Mouse (Mus musculus) heart, embryonic 14.5 days (tissue): ENCODE results near the gene Tbxa2r. TPM values are rescaled to one million over a fixed set of nuclear protein-coding genes. Genes with fewer than 3 reads are reported as not detected.

ENCODE experiments used
- ATAC-seq: fragments of 200-750 bp; cut with Nextera tagmentation; 2 replicates; pipeline ENCODE4 v1.8.0; 2017; ENCODE audit warnings: low read depth, moderate TSS enrichment; ENCODE audit not compliant: insufficient number of reproducible peaks, insufficient read depth, low FRiP score
- H3K27ac ChIP-seq, 2 experiments: fragments of 200-500 bp in 1 of 2; fragments of 300-500 bp in 1 of 2; sonication (generic) in 1 of 2; replicated peaks in 1 of 2; 2 replicates each; pipeline ENCODE4 v1.5.1; 2012 to 2014; ENCODE audit warnings: low read depth in 2 of 2, low read length in 2 of 2, control low read depth in 1 of 2, mild to moderate bottlenecking in 1 of 2, mixed read lengths in 1 of 2; ENCODE audit not compliant: control insufficient read depth in 1 of 2, insufficient read depth in 1 of 2
- H3K27me3 ChIP-seq: fragments of 300-500 bp; sonication (generic); 2 replicates; pipeline ENCODE4 v1.6.1; 2014; ENCODE audit warnings: mild to moderate bottlenecking, low read length, control low read depth; ENCODE audit not compliant: control insufficient read depth, insufficient read depth
- H3K36me3 ChIP-seq: fragments of 300-500 bp; sonication (generic); 2 replicates; pipeline ENCODE4 v1.6.1; 2014; ENCODE audit warnings: mild to moderate bottlenecking, control low read depth, low read length, mixed read lengths; ENCODE audit not compliant: control insufficient read depth, insufficient read depth
- H3K4me1 ChIP-seq, 2 experiments: fragments of 200-500 bp in 1 of 2; fragments of 300-500 bp in 1 of 2; sonication (generic) in 1 of 2; 2 replicates each; pipeline ENCODE4 v1.6.1; 2012 to 2014; ENCODE audit warnings: low read length in 2 of 2, control low read depth in 1 of 2, mixed read lengths in 1 of 2; ENCODE audit not compliant: control insufficient read depth in 2 of 2, insufficient read depth in 2 of 2
- H3K4me2 ChIP-seq: fragments of 300-500 bp; sonication (generic); 2 replicates; pipeline ENCODE4 v1.6.1; 2014; ENCODE audit warnings: mild to moderate bottlenecking, low read length
- H3K4me3 ChIP-seq, 2 experiments: fragments of 200-500 bp in 1 of 2; fragments of 300-500 bp in 1 of 2; sonication (generic) in 1 of 2; 2 replicates each; pipeline ENCODE4 v1.5.1; 2012 to 2014; ENCODE audit warnings: low read length in 2 of 2, mild to moderate bottlenecking in 2 of 2, control low read depth in 1 of 2, low read depth in 1 of 2, moderate library complexity in 1 of 2; ENCODE audit not compliant: control insufficient read depth in 1 of 2, insufficient read depth in 1 of 2
- H3K9ac ChIP-seq: fragments of 300-500 bp; sonication (generic); 2 replicates; pipeline ENCODE4 v1.6.1; 2014; ENCODE audit warnings: mild to moderate bottlenecking, low read length
- H3K9me3 ChIP-seq: fragments of 300-500 bp; sonication (generic); 2 replicates; pipeline ENCODE4 v1.6.1; 2016; ENCODE audit warnings: low read length, control low read depth; ENCODE audit not compliant: control insufficient read depth
- WGBS: fragments of 180-500 bp; shearing (Covaris S2); extraction: QIAGEN DNeasy Blood & Tissue Kit; methylation state at CpG from one replicate; pipeline ENCODE4 v1.1.7; 2014; 5-methylcytosine and 5-hydroxymethylcytosine counted together
- polyA plus RNA-seq: library from polyadenylated mRNA; unstranded; fragments of >200 nt; fragmentation: Nextera tagmentation; extraction: Ambion mirVana; gene quantifications from 2 replicates; pipeline ENCODE4 v1.2.1, GENCODE M21; 2014

The Tbxa2r gene
- polyA plus RNA-seq, 1 experiment from 2014 or later: 11.3 TPM

GRCm38 (mm10) chr10:81306173-81306668 is 22.3 kb upstream of the Tbxa2r start:
- H3K9ac ChIP-seq: no peak overlapping the region
- H3K36me3 ChIP-seq: peaks cover 58% of the 10 kb centered on the region
- no peaks in the 10 kb centered on the region for H3K9me3 ChIP-seq
- H3K4me3 ChIP-seq: no peak overlapping the region
- H3K27me3 ChIP-seq: no peaks in the 10 kb centered on the region
- H3K4me1 ChIP-seq: peaks cover 18 to 36% of the 10 kb centered on the region in 2 experiments
- 93% methylated on average over 12 of the region's 12 CpGs for WGBS
- no peak overlapping the region for H3K4me2 ChIP-seq
- H3K27ac ChIP-seq: no peak overlapping the region
- no peak for ATAC-seq

- H3K4me3 ChIP-seq: no peak overlapping the region
- no peak overlapping the region for H3K4me2 ChIP-seq
- no peaks in the 10 kb centered on the region for H3K9me3 ChIP-seq
- no peaks in the 10 kb centered on the region for H3K27me3 ChIP-seq
- no peak overlapping the region for H3K9ac ChIP-seq
- H3K36me3 ChIP-seq: peaks cover 66% of the 10 kb centered on the region
- 91% methylated on average over 21 of the region's 21 CpGs for WGBS
- no peak overlapping the region for H3K27ac ChIP-seq
- H3K4me1 ChIP-seq: peaks cover 14 to 30% of the 10 kb centered on the region in 2 experiments
- no peak for ATAC-seq
Observed at GRCm38 (mm10) chr10:81306837-81307682, 21.5 kb upstream of the Tbxa2r start.

- WGBS: 89% methylated on average over 5 of the region's 5 CpGs
- peaks cover 0 to 5% of the 10 kb centered on the region in 2 experiments; a peak in 1 of 4 replicates for H3K4me1 ChIP-seq
- no peak for ATAC-seq
- peaks cover 91% of the 10 kb centered on the region for H3K36me3 ChIP-seq
- no peaks in the 10 kb centered on the region for H3K9me3 ChIP-seq
- no peaks in the 10 kb centered on the region for H3K27me3 ChIP-seq
- H3K27ac ChIP-seq: no peak overlapping the region
- no peak overlapping the region for H3K9ac ChIP-seq
- H3K4me2 ChIP-seq: no peak overlapping the region
- H3K4me3 ChIP-seq: no peak overlapping the region
Observed at GRCm38 (mm10) chr10:81309571-81309970, 19.0 kb upstream of the Tbxa2r start.

GRCm38 (mm10) chr10:81313581-81313980 is 14.9 kb upstream of the Tbxa2r start:
- peaks cover 11 to 13% of the 10 kb centered on the region in 2 experiments; a peak in 3 of 4 replicates for H3K4me1 ChIP-seq
- ATAC-seq: no peak
- no peak overlapping the region for H3K9ac ChIP-seq
- H3K27ac ChIP-seq: no peak overlapping the region
- no peak overlapping the region for H3K4me2 ChIP-seq
- WGBS: 93% methylated on average over 13 of the region's 13 CpGs
- H3K36me3 ChIP-seq: peaks cover 86% of the 10 kb centered on the region
- no peaks in the 10 kb centered on the region for H3K9me3 ChIP-seq
- no peaks in the 10 kb centered on the region for H3K27me3 ChIP-seq
- H3K4me3 ChIP-seq: no peak overlapping the region

GRCm38 (mm10) chr10:81314201-81314600 is 14.3 kb upstream of the Tbxa2r start:
- no peak for ATAC-seq
- Histone ChIP-seq H3K9ac (no peak overlapping the region), H3K27ac (no peak overlapping the region), H3K9me3 (no peaks in the 10 kb centered on the region), H3K4me2 (no peak overlapping the region), H3K4me3 (no peak overlapping the region), H3K36me3 (peaks cover 81% of the 10 kb centered on the region), H3K4me1 (peaks cover 17 to 19% of the 10 kb centered on the region in 2 experiments), H3K27me3 (no peaks in the 10 kb centered on the region)
- WGBS: 79% methylated on average over 7 of the region's 7 CpGs

GRCm38 (mm10) chr10:81315587-81315986 is 12.9 kb upstream of the Tbxa2r start:
- no peak overlapping the region for H3K9ac ChIP-seq
- peaks cover 68% of the 10 kb centered on the region for H3K36me3 ChIP-seq
- H3K27ac ChIP-seq: no peak overlapping the region
- no peak for ATAC-seq
- no peaks in the 10 kb centered on the region for H3K9me3 ChIP-seq
- no peak overlapping the region for H3K4me3 ChIP-seq
- H3K27me3 ChIP-seq: no peaks in the 10 kb centered on the region
- 87% methylated on average over 16 of the region's 16 CpGs for WGBS
- H3K4me1 ChIP-seq: peaks cover 24 to 27% of the 10 kb centered on the region in 2 experiments
- no peak overlapping the region for H3K4me2 ChIP-seq

GRCm38 (mm10) chr10:81316338-81317060 is 12.0 kb upstream of the Tbxa2r start:
- Histone ChIP-seq H3K36me3 (peaks cover 58% of the 10 kb centered on the region), H3K4me2 (peak overlapping the region; percentile 57), H3K4me1 (peaks cover 24 to 27% of the 10 kb centered on the region in 2 experiments), H3K9ac (peak overlapping the region; percentile 65), H3K27me3 (no peaks in the 10 kb centered on the region), H3K9me3 (no peaks in the 10 kb centered on the region), H3K4me3 (peak overlapping the region in 1 of 2 experiments; percentile 22; a peak in 1 of 4 replicates), H3K27ac (no peak overlapping the region)
- WGBS: 43% methylated on average over 16 of the region's 16 CpGs
- ATAC-seq: no peak
